Mouse (Mus musculus): Measurements from ENCODE around the gene Ms4a18. TPM values are rescaled to one million over a fixed set of nuclear protein-coding genes. Genes with fewer than 3 reads are reported as not detected.

Gene Ms4a18
- total RNA-seq, 1 experiment from 2014 or later: not detected

- peak; percentile 47 for ATAC-seq (replicated peaks; ENCODE audit: insufficient number of reproducible peaks, low FRiP score, low TSS enrichment, poor library complexity, severe bottlenecking)
Measured at GRCm38 (mm10) chr19:10990751-10991150, 27.1 kb downstream of the Ms4a18 start.

GRCm38 (mm10) chr19:10988563-10988962, 29.3 kb downstream of the Ms4a18 start:
- ATAC-seq (replicated peaks; ENCODE audit: insufficient number of reproducible peaks, low FRiP score, low TSS enrichment, poor library complexity, severe bottlenecking): peak; percentile 37

- ATAC-seq (replicated peaks; ENCODE audit: insufficient number of reproducible peaks, low FRiP score, low TSS enrichment, poor library complexity, severe bottlenecking): no peak
Measured at GRCm38 (mm10) chr19:10985889-10986288, 31.9 kb downstream of the Ms4a18 start.

- no peak for ATAC-seq (replicated peaks; ENCODE audit: insufficient number of reproducible peaks, low FRiP score, low TSS enrichment, poor library complexity, severe bottlenecking)
Measured at GRCm38 (mm10) chr19:10984551-10984950, 33.3 kb downstream of the Ms4a18 start.

- no peak for ATAC-seq (replicated peaks; ENCODE audit: insufficient number of reproducible peaks, low FRiP score, low TSS enrichment, poor library complexity, severe bottlenecking)
Measured at GRCm38 (mm10) chr19:10983146-10983545, 34.7 kb downstream of the Ms4a18 start.

- no peak; the same call in 1 of the 2 replicates for ATAC-seq (replicated peaks; ENCODE audit: insufficient number of reproducible peaks, low FRiP score, low TSS enrichment, poor library complexity, severe bottlenecking)
Measured at GRCm38 (mm10) chr19:10980210-10980609, 37.6 kb downstream of the Ms4a18 start.

- ATAC-seq (replicated peaks; ENCODE audit: insufficient number of reproducible peaks, low FRiP score, low TSS enrichment, poor library complexity, severe bottlenecking): peak; percentile 89
Measured at GRCm38 (mm10) chr19:10979184-10980168, 38.4 kb downstream of the Ms4a18 start.

GRCm38 (mm10) chr19:10976318-10976717, 41.5 kb downstream of the Ms4a18 start:
- no peak for ATAC-seq (replicated peaks; ENCODE audit: insufficient number of reproducible peaks, low FRiP score, low TSS enrichment, poor library complexity, severe bottlenecking)

GRCm38 (mm10) chr19:10975187-10975586, 42.6 kb downstream of the Ms4a18 start:
- ATAC-seq (replicated peaks; ENCODE audit: insufficient number of reproducible peaks, low FRiP score, low TSS enrichment, poor library complexity, severe bottlenecking): no peak

- no peak for ATAC-seq (replicated peaks; ENCODE audit: insufficient number of reproducible peaks, low FRiP score, low TSS enrichment, poor library complexity, severe bottlenecking)
Measured at GRCm38 (mm10) chr19:10974238-10974865, 43.5 kb downstream of the Ms4a18 start, which contains the start of gene Ms4a10. TSS of gene Ms4a10 (minus strand) at chr19:10974670.

GRCm38 (mm10) chr19:10973187-10973586, 44.6 kb downstream of the Ms4a18 start:
- ATAC-seq (replicated peaks; ENCODE audit: insufficient number of reproducible peaks, low FRiP score, low TSS enrichment, poor library complexity, severe bottlenecking): no peak

- ATAC-seq (replicated peaks; ENCODE audit: insufficient number of reproducible peaks, low FRiP score, low TSS enrichment, poor library complexity, severe bottlenecking): no peak
Measured at GRCm38 (mm10) chr19:10972660-10973059, 45.2 kb downstream of the Ms4a18 start.

- no peak for ATAC-seq (replicated peaks; ENCODE audit: insufficient number of reproducible peaks, low FRiP score, low TSS enrichment, poor library complexity, severe bottlenecking)
Measured at GRCm38 (mm10) chr19:10970457-10970856, 47.4 kb downstream of the Ms4a18 start.

GRCm38 (mm10) chr19:10968578-10968977, 49.3 kb downstream of the Ms4a18 start:
- ATAC-seq (replicated peaks; ENCODE audit: insufficient number of reproducible peaks, low FRiP score, low TSS enrichment, poor library complexity, severe bottlenecking): no peak

- no peak for ATAC-seq (replicated peaks; ENCODE audit: insufficient number of reproducible peaks, low FRiP score, low TSS enrichment, poor library complexity, severe bottlenecking)
Measured at GRCm38 (mm10) chr19:10965721-10966120, 52.1 kb downstream of the Ms4a18 start.

- no peak for ATAC-seq (replicated peaks; ENCODE audit: insufficient number of reproducible peaks, low FRiP score, low TSS enrichment, poor library complexity, severe bottlenecking)
Measured at GRCm38 (mm10) chr19:10959978-10960346, 57.9 kb downstream of the Ms4a18 start.

GRCm38 (mm10) chr19:10959085-10959977, 58.5 kb downstream of the Ms4a18 start:
- ATAC-seq (replicated peaks; ENCODE audit: insufficient number of reproducible peaks, low FRiP score, low TSS enrichment, poor library complexity, severe bottlenecking): peak; percentile 80

GRCm38 (mm10) chr19:10952021-10952939, 65.6 kb downstream of the Ms4a18 start:
- no peak for ATAC-seq (replicated peaks; ENCODE audit: insufficient number of reproducible peaks, low FRiP score, low TSS enrichment, poor library complexity, severe bottlenecking)

Measured in monocyte, adult 5-6 weeks (primary cell).